Mouse (Mus musculus): ENCODE measurements around the gene Rragd. TPM values are rescaled to one million over a fixed set of nuclear protein-coding genes. Genes with fewer than 3 reads are reported as not detected.
"Not testable (repeated sequence)": the region's sequence is repeated elsewhere in the genome, so short reads cannot be mapped to it uniquely, and the experiment has no call there.

Rragd gene
- total RNA-seq, 2 experiments from 2014 or later: 90.3 to 93.3 TPM

DNA sequence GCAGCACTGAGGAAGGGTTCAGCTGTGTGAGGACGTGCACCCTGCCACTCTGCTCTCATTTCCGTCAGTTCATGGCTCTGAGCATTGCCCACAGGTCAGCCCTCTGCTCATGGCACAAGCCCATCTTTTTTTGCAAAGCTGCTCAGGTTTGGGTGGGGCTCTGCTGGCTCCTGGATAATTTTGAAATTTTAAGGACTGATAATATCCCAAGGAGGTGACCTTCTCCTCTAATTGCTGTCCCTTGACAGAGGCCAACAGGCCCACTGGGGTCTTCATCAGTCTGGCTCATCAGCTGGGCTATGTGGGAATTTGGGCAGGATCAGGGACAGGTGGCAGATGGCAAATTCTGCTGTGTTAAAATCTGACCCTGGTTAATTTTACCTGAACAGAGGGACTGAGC is 6.5 kb downstream of the Rragd start:
- intact Hi-C loops (cut with DNase I): no loop called here
- no peak overlapping the region for H3K27ac ChIP-seq
- no peak for TF ChIP-seq CTCF (IDR thresholded peaks at IDR 0.05)

DNA sequence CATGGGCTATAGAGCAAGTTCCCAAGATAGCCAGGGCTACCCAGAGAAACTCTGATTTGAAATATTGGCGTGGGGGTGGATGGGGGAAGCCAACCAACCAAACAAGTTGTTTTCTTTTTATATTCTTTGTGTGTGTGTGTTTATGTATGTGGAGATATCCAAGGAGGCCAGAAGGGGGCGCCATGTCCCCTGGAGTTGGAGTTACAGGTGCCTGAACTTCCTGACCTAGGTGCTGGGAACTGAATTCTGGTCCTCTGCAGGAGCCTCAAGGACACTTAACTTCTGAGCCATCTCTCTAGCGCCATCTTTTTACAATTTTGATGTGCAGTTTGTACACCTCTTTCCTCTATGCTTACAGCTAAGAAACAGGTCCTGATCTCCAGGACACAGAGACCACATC is 11.3 kb downstream of the Rragd start:
- intact Hi-C loops (cut with DNase I): no loop called here
- TF ChIP-seq CTCF (IDR thresholded peaks at IDR 0.05): no peak; the same call in 1 of the 2 replicates
- H3K27ac ChIP-seq: no peak overlapping the region
- no peak overlapping the region for H3K4me3 ChIP-seq
- DNase-seq (ENCODE audit: extremely low spot score in 1 of 2, low spot score in 2 of 2): no peak

More for the DNA sequence above, 6.5 kb downstream of the Rragd start:
- DNase-seq (ENCODE audit: extremely low spot score in 1 of 2, low spot score in 2 of 2): no peak
- H3K4me3 ChIP-seq: no peak overlapping the region

GRCm38 (mm10) chr4:32996083-32996482 is 13.2 kb downstream of the Rragd start:
- no peak for DNase-seq (ENCODE audit: extremely low spot score in 1 of 2, low spot score in 2 of 2)
- Histone ChIP-seq H3K27ac (no peak overlapping the region), H3K4me3 (no peak overlapping the region)
- intact Hi-C loops (cut with DNase I): no loop called here
- no peak for TF ChIP-seq CTCF (IDR thresholded peaks at IDR 0.05)

- no peak overlapping the region for H3K4me3 ChIP-seq
- H3K27ac ChIP-seq: no peak overlapping the region
- no peak for TF ChIP-seq CTCF (IDR thresholded peaks at IDR 0.05)
- no peak for DNase-seq (ENCODE audit: extremely low spot score in 1 of 2, low spot score in 2 of 2)
- intact Hi-C loops (cut with DNase I): no loop called here
Measured at GRCm38 (mm10) chr4:32997571-32997970, 14.7 kb downstream of the Rragd start.

DNA sequence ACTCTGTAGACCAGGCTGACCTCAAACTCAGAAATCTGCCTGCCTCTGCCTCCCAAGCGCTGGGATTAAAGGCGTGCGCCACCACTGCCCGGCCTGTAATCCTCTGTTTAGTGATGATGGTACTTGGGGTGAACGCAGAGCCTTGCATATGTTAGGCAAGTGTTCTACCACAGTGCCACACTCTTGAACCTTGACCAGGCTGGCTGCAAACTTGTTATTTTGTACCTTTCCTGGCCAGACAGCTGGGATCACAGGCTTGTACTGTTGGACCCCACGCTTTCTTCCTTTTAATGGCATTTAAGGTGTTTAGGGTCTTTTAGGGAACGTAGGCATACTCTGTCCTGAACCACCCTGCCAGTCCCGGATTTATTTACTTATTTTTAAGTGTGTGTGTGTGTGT is 16.2 kb downstream of the Rragd start:
- no peak for DNase-seq (ENCODE audit: extremely low spot score in 1 of 2, low spot score in 2 of 2)
- H3K27ac ChIP-seq: no peak overlapping the region
- intact Hi-C loops (cut with DNase I): no loop called here
- TF ChIP-seq CTCF (IDR thresholded peaks at IDR 0.05): no peak
- no peak overlapping the region for H3K4me3 ChIP-seq

DNA sequence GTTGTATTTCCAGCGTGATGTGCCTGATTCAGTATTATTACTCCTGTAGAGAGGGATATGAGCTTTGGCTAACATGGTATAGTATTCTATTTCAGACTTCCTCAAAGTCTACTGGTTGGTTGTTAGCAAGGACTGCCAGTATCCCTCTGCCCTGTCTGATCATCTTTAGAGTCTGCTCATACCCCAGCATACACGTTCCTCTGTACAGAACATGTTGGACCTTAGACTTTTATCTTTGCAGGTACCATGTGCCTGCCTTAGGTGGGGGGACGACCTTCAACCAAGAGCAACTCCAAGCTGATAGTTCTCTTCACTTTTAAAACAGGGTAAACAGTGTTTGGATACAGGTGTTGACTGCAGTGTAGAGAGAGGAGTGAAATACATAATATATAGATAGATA is 19.2 kb downstream of the Rragd start:
- intact Hi-C loops (cut with DNase I): no loop called here
- TF ChIP-seq CTCF (IDR thresholded peaks at IDR 0.05): no peak
- no peak overlapping the region for H3K27ac ChIP-seq
- H3K4me3 ChIP-seq: no peak overlapping the region
- no peak for DNase-seq (ENCODE audit: extremely low spot score in 1 of 2, low spot score in 2 of 2)

- intact Hi-C loops (cut with DNase I); H3K27ac ChIP-seq; DNase-seq (ENCODE audit: extremely low spot score in 1 of 2, low spot score in 2 of 2); H3K4me3 ChIP-seq: not testable (repeated sequence)
Measured at GRCm38 (mm10) chr4:33005595-33006470, 23.0 kb downstream of the Rragd start.

- no peak for TF ChIP-seq CTCF (IDR thresholded peaks at IDR 0.05)
Measured at GRCm38 (mm10) chr4:33006844-33007243, 24.0 kb downstream of the Rragd start.

DNA sequence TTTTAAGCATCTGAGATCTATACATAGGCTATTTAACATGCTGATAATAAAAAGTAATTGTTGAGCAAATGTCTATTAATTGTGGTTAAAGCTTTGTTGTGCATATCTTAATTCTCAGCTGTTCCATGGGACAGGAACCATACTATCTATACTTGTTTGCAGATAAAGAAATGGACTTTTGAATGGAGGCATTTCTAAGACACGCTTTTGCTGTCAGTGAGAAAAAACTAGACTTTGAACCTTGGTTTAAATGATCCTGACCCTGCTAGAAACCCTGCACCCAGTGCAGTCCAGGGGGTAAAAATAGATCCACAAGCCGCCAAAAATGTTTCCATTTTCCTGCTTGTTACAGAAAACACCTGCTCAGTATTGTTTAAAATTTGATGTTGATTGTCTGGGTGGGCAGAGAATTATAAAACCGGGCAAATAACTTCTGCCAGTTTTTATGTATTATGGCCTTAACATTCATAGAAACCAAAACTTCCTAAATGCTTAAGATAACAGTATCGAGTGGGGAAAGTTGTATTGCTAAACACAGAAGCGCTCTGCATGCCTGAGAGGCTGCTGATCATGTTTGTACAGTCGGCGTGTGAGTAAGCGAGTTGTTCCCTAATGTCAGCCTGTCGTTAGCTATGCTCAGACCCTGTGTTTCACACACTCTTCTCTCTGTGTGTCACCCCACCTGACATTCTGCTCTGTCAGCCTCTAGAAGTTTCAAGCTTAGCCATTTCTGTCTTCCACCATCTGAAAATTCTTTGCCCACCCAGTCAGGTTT is 24.8 kb downstream of the Rragd start:
- intact Hi-C loops (cut with DNase I): no loop called here
- no peak for TF ChIP-seq CTCF (IDR thresholded peaks at IDR 0.05)

More at GRCm38 (mm10) chr4:33006844-33007243, 24.0 kb downstream of the Rragd start:
- DNase-seq (ENCODE audit: extremely low spot score in 1 of 2, low spot score in 2 of 2): no peak
- Histone ChIP-seq H3K4me3 (no peak overlapping the region), H3K27ac (no peak overlapping the region)
- intact Hi-C loops (cut with DNase I): no loop called here

GRCm38 (mm10) chr4:33010078-33010477 is 27.2 kb downstream of the Rragd start:
- H3K27ac ChIP-seq: no peak overlapping the region
- intact Hi-C loops (cut with DNase I): loop anchor here (10.0 kb wide), 1 partner anchor 235 kb away; no protein-coding TSS in a partner anchor
- TF ChIP-seq CTCF (IDR thresholded peaks at IDR 0.05): no peak
- no peak overlapping the region for H3K4me3 ChIP-seq
- no peak for DNase-seq (ENCODE audit: extremely low spot score in 1 of 2, low spot score in 2 of 2)

More for the DNA sequence above, 24.8 kb downstream of the Rragd start:
- Histone ChIP-seq H3K4me3 (no peak overlapping the region), H3K27ac (no peak overlapping the region)
- DNase-seq (ENCODE audit: extremely low spot score in 1 of 2, low spot score in 2 of 2): no peak

GRCm38 (mm10) chr4:33012484-33012883 is 29.6 kb downstream of the Rragd start:
- intact Hi-C loops (cut with DNase I): loop anchor here (10.0 kb wide), 1 partner anchor 238 kb away; no protein-coding TSS in a partner anchor
- TF ChIP-seq CTCF (IDR thresholded peaks at IDR 0.05): no peak
- DNase-seq (ENCODE audit: extremely low spot score in 1 of 2, low spot score in 2 of 2): no peak
- no peak overlapping the region for H3K4me3 ChIP-seq
- H3K27ac ChIP-seq: no peak overlapping the region

Data from left cerebral cortex, adult 2 months (tissue).